Mouse (Mus musculus) hindbrain, embryonic 10.5 days (tissue): ENCODE measurements around the gene Ppp2r1a. TPM values are rescaled to one million over a fixed set of nuclear protein-coding genes. Genes with fewer than 3 reads are reported as not detected.

ENCODE experiments used
- DNase-seq: peaks from one replicate; pipeline ENCODE4 v3.0.0-alpha.2; 2017; ENCODE audit warnings: low spot score
- H3K27ac ChIP-seq: fragments of 300-500 bp; sonication (generic); 2 replicates; pipeline ENCODE4 v1.5.1; 2016; ENCODE audit warnings: mild to moderate bottlenecking, moderate library complexity
- H3K27me3 ChIP-seq: fragments of 300-500 bp; sonication (generic); 2 replicates; pipeline ENCODE4 v1.6.1; 2016; ENCODE audit warnings: mild to moderate bottlenecking; ENCODE audit not compliant: poor library complexity, insufficient read depth, severe bottlenecking
- H3K36me3 ChIP-seq: fragments of 300-500 bp; sonication (generic); 2 replicates; pipeline ENCODE4 v1.6.1; 2016; ENCODE audit warnings: mild to moderate bottlenecking, moderate library complexity
- H3K4me1 ChIP-seq: fragments of 300-500 bp; sonication (generic); replicated peaks from 2 replicates; pipeline ENCODE4 v1.6.1; 2016; ENCODE audit warnings: mild to moderate bottlenecking
- H3K4me3 ChIP-seq: fragments of 300-500 bp; sonication (generic); 2 replicates; pipeline ENCODE4 v1.5.1; 2016; ENCODE audit warnings: mild to moderate bottlenecking, moderate library complexity
- H3K9me3 ChIP-seq: fragments of 300-500 bp; sonication (generic); 2 replicates; pipeline ENCODE4 v1.6.1; 2016; ENCODE audit warnings: mild to moderate bottlenecking, moderate library complexity
- WGBS: fragments of 180-500 bp; shearing (Covaris S2); methylation state at CpG from one replicate; pipeline ENCODE4 v1.1.7; 2016; 5-methylcytosine and 5-hydroxymethylcytosine counted together
- polyA plus RNA-seq: library from polyadenylated mRNA; unstranded; fragments of >200 nt; fragmentation: Nextera tagmentation; extraction: Ambion mirVana; gene quantifications from 2 replicates; pipeline ENCODE4 v1.2.1, GENCODE M21; 2016

Ppp2r1a gene
- polyA plus RNA-seq, 1 experiment from 2014 or later = 597 TPM

GRCm38 (mm10) chr17:21009726-21010125 lies 64.6 kb downstream of the Ppp2r1a start:
- Histone ChIP-seq H3K4me1 (peaks cover 17% of the 10 kb centered on the region), H3K36me3 (peaks cover 31% of the 10 kb centered on the region), H3K27me3 (no peaks in the 10 kb centered on the region; the same call in 1 of the 2 replicates), H3K27ac (peak overlapping the region; percentile 92), H3K9me3 (no peaks in the 10 kb centered on the region), H3K4me3 (peak overlapping the region; percentile 88)
- WGBS = 50% methylated on average over 1 of the region's 1 CpGs
- no peak for DNase-seq

Other genes starting within 250 kb of the Ppp2r1a start
- not detected in 2 replicates for gene Vmn1r227, start 215.5 kb upstream of the Ppp2r1a start, polyA plus RNA-seq
- gene Vmn1r228, start 159.2 kb upstream of the Ppp2r1a start, polyA plus RNA-seq = not detected in 2 replicates
- not detected in 2 replicates for gene Vmn1r229, start 133.8 kb upstream of the Ppp2r1a start, polyA plus RNA-seq
- gene Vmn1r230, start 104.9 kb upstream of the Ppp2r1a start, polyA plus RNA-seq = not detected in 2 replicates
- not detected in 2 replicates for gene Vmn1r231, start 40.2 kb upstream of the Ppp2r1a start, polyA plus RNA-seq
- gene Vmn1r232, start 25.6 kb upstream of the Ppp2r1a start, polyA plus RNA-seq = not detected in 2 replicates
- gene Vmn1r233, start 51.2 kb downstream of the Ppp2r1a start, polyA plus RNA-seq = not detected in 2 replicates
- gene Zfp160, start 63.6 kb downstream of the Ppp2r1a start, polyA plus RNA-seq = 12.0 and 16.3 TPM in 2 replicates